Mouse (Mus musculus): ENCODE results near the gene Pld4.
A peak's percentile ranks its signal among the peaks of the same experiment; 100 is the strongest.

Gene Pld4

GRCm38 (mm10) chr12:112760154-112760926, at the start of gene Pld4:
Gene Pld4, plus strand, starts transcription at chr12:112760655.
- DNase-seq (ENCODE audit: low spot score in 2 of 2): peak in 1 of 2 experiments; percentile 62

GRCm38 (mm10) chr12:112713984-112714383, 46.5 kb upstream of the Pld4 start:
- DNase-seq (ENCODE audit: low spot score in 2 of 2): no peak

DNA sequence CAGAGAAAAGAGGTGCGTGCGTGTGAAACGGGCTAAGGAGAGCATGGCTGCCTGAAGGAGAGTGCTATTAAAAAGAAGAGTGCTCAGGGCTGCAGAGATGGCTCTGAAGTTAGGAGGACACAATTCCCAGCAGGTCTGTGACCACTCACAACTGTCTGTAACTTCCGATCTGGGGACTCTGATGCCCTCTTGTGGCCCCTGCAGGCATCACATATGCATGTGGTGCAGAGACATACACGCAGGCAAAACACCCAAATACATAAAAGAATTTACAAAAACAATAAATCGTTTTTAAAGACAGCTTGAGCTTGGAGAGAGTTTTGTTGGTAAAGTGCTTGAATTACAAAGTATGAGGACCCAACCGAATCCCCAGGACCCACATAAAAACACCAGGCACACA, 43.3 kb upstream of the Pld4 start:
- peak; percentile 38 to 50 for DNase-seq (ENCODE audit: low spot score in 2 of 2)

DNA sequence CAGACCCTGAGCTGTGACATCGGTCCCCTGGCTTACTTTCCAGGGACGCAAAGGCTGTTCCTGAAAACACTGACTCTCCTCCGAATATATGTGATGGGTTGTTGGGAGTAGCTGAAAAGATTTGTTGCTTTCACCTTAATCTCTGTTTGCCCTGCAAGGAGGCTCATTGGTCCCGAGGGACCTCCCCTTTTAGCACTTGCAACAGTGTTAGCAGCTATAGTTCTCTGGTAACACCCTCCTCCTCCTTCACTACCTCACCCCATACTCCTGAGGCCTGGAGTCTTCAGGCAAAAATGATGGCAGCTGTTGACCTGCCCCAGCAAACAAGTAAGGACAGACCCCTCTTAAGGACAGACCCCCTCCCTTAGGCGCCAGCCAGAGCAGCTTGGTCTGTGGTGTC, 41.5 kb upstream of the Pld4 start:
- DNase-seq (ENCODE audit: low spot score in 2 of 2): no peak

- peak in 1 of 2 experiments; percentile 65 for DNase-seq (ENCODE audit: low spot score in 2 of 2)
Observed at GRCm38 (mm10) chr12:112720216-112720615, 40.2 kb upstream of the Pld4 start, which contains the start of gene Cep170b. Gene Cep170b, plus strand, starts transcription at chr12:112720455.

GRCm38 (mm10) chr12:112720890-112721423, 39.5 kb upstream of the Pld4 start:
- DNase-seq (ENCODE audit: low spot score in 2 of 2): no peak

GRCm38 (mm10) chr12:112721424-112722239, 38.8 kb upstream of the Pld4 start:
- DNase-seq (ENCODE audit: low spot score in 2 of 2): peak in 1 of 2 experiments; percentile 31

- peak in 1 of 2 experiments; percentile 15 for DNase-seq (ENCODE audit: low spot score in 2 of 2)
Observed at GRCm38 (mm10) chr12:112722240-112723027, 38.0 kb upstream of the Pld4 start.

DNA sequence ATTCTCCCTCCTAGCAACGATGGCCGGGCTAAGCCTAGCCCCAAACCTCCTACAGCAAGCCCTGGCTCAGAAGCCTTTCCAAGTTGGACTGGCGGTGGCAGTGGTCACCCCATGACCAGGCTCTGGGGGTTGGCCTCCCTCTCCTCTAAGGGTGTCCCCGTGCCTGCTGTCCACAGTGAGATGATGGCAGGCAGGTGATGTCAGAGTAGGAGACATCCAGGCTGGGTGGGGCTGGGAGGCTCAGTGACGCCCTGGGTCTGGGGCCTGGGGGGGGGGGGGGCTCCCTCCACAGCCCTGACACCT, 37.5 kb upstream of the Pld4 start:
- no peak for DNase-seq (ENCODE audit: low spot score in 2 of 2)

GRCm38 (mm10) chr12:112723445-112723844, 37.0 kb upstream of the Pld4 start:
- no peak for DNase-seq (ENCODE audit: low spot score in 2 of 2)

GRCm38 (mm10) chr12:112724077-112724805, 36.2 kb upstream of the Pld4 start:
- DNase-seq (ENCODE audit: low spot score in 2 of 2): peak; percentile 54 to 74

GRCm38 (mm10) chr12:112727801-112728200, 32.7 kb upstream of the Pld4 start:
- DNase-seq (ENCODE audit: low spot score in 2 of 2): no peak

DNA sequence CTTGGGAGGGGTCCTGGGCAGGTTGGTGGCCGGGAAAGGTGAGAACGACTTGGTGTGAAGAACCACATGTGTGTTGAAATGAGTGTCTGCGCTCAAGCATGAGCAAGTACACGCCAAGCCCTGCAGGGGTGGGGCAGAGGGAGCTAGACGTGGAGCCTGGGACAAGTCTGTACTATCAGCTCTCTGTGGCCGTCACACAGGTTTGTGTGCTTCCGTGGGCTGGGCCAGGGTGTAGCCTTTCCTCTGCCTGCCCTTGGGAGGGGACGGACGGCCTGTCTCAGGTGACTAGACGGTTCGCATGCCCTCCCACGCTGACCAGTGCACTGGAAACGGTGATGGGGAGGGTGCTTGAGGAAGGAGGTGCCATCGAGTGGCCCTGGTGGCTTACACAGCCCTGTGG, 29.6 kb upstream of the Pld4 start:
- DNase-seq (ENCODE audit: low spot score in 2 of 2): no peak

GRCm38 (mm10) chr12:112732591-112732990, 27.9 kb upstream of the Pld4 start:
- no peak for DNase-seq (ENCODE audit: low spot score in 2 of 2)

DNA sequence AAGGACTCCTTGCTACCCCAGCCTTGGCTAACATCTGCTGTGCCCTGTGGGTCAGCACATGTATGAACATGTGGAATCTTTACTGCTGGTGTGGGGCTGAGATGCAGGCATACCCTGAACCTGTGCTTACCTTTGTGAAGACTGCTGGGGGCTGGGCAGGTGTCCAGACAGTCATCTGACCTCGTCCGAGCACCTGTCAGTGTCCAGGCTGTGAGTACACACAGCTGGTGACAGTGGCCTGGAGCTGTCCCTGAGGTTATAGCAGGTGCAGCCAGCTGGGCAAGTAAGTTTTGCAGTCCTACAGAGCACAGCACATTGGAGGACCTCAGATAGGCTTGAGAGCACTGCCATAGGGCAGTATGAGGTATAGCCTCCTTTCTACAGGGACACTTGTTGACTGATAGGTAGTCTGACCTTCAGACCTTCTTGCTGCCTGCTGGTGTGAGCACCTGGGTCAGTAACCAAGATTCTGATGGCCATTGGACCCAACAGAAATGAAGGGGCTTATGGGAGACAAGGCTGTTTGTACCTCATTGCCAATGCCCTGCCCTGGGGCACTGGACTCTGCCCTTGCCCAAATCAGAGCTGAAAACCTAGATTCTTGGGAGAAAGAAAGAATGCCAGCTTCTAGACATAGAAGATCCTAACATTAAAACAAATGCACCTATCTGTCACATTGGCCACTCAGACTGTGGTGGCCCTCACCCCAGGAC, 26.2 kb upstream of the Pld4 start:
- DNase-seq (ENCODE audit: low spot score in 2 of 2): no peak

DNA sequence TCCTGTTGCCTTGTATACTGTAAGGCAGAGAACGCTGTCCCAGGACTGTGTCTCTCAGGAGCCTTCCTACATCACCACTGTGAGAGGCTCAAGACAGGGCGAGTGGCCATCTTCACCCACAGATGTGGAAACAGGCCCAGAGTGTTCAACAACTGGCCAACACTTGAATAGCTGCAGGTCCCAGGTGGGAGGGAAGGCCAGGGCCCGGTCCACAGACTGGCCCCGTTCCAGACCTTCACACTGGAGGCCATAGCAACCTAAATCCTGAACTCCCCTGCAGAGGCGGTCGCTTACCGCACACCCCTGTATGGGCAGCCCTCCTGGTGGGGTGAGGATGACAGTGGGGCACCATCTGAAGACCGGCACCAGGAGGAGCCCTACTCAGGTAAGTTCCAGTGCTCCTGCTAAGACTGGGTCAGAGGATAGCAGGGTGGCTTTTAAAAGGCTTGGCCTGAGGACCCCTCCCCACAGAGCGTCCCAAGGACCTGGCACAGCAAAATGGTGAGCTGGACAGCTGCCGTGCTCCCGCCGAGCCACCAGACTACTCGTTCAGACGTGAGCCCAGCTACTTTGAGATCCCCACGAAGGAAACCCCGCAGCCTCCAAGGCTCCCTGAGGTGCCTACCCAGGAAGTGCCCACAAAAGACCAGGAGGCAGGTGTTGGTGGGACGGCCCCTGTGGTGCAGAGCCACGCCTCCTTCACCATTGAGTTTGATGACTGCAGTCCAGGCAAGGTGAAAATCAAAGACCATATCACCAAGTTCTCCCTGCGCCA, 25.4 kb upstream of the Pld4 start:
- no peak for DNase-seq (ENCODE audit: low spot score in 2 of 2)

DNA sequence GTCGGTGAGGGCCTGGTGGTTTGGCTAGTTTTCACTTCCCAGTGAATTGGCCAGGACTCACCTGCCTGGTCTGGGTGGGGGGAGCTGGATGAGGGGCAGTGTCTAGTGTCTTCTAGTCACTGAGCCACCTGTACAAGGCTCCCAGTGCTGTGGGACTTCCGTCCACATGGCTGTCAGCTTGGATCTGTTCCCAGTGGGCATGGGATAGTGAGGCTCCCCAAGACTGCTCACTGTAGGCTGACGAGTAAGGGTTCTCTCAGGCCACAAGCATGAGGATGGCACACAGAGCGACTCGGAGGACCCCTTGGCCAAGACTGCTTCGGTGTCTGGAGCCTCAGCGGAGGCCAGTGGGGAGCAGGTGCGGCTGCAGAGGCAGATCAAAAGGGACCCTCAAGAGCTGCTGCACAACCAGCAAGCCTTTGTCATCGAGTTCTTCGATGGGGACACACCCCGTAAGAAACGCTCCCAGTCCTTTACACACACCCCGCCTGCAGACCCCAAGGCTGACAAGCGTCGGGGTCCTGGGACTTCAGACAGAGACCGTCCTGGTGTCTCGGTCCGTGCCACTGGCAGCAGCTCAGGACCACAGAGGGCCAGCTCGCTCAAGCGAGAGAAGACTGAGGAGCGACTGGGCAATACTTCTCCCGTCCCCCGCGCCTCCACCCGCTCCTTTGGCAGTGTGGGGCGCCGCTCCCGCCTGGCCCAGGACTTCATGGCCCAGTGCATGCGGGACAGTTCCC, 24.4 kb upstream of the Pld4 start:
- DNase-seq (ENCODE audit: low spot score in 2 of 2): no peak

DNA sequence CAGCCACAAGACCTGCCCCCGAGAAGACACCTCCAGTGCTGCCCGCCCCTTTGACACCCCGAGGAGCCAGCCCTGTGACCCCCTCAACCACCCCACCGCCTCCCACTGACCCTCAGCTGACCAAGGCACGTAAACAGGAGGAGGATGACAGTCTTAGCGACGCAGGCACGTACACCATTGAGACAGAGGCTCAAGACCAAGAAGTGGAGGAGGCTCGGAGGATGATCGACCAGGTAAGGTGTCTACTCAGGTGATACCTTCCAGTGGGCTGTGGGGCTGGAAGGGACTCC, 23.9 kb upstream of the Pld4 start:
- DNase-seq (ENCODE audit: low spot score in 2 of 2): no peak

GRCm38 (mm10) chr12:112737081-112737480, 23.4 kb upstream of the Pld4 start:
- DNase-seq (ENCODE audit: low spot score in 2 of 2): no peak
